In genomic region chr2:137082896-137083620, GRCm38 (mm10) we compare ENCODE assay signal across 16 mouse cellular contexts. TPM values are rescaled to one million over a fixed set of nuclear protein-coding genes. Genes with fewer than 3 reads are reported as not detected.
DNase-seq lines count a peak whose midpoint lies in the region; ATAC-seq and TF ChIP-seq lines count a peak whose summit lies in the region.
"Had no signal": no experiment of that assay in that cellular context is flagged by ENCODE, and none has a peak within 500 bp of the region (broad histone marks: within the 10 kb centered on the region; RNA-seq: fewer than 3 reads in every experiment).

No protein-coding gene starts in this region.

- WGBS in cerebellum, adult 2 months = 58% methylated on average over 24 of the region's 24 CpGs
- WGBS in neural tube, embryonic 15.5 days = 80% methylated on average over 24 of the region's 24 CpGs
- WGBS in heart, embryonic 11.5 days (ENCODE audit: insufficient replicate concordance) = 84% methylated on average over 24 of the region's 24 CpGs

- no peak overlapping the region for H3K9ac ChIP-seq in neural tube, embryonic 15.5 days (replicated peaks)
- no peak overlapping the region for H3K9ac ChIP-seq in heart, embryonic 11.5 days (ENCODE audit: low read depth, low read length)
- H3K9ac ChIP-seq: limb, embryonic 12.5 days; neural tube, embryonic 13.5 days had no signal

- no peak for ATAC-seq in cerebellum, adult (ENCODE audit: insufficient number of reproducible peaks, low FRiP score, low TSS enrichment)
- 0 out of 2 replicates have a peak, but pooled peaks have one; percentile 51 for ATAC-seq in neural tube, embryonic 15.5 days (ENCODE audit: low FRiP score)
- ATAC-seq in heart, embryonic 11.5 days (replicated peaks; ENCODE audit: insufficient number of reproducible peaks, low FRiP score, low TSS enrichment) = no peak

- no peak for TF ChIP-seq CTCF in cerebellum, adult 2 months (IDR thresholded peaks at IDR 0.05; ENCODE audit: borderline replicate concordance, insufficient read depth, low read depth, low read length)

- no peak overlapping the region for H3K27ac ChIP-seq in cerebellum, adult 2 months (ENCODE audit: insufficient read depth, low read length)
- H3K27ac ChIP-seq in neural tube, embryonic 15.5 days (replicated peaks) = no peak overlapping the region
- H3K27ac ChIP-seq in heart, embryonic 11.5 days (ENCODE audit: low read depth, low read length) = no peak overlapping the region
- H3K27ac ChIP-seq: limb, embryonic 12.5 days; neural tube, embryonic 13.5 days had no signal

- H3K4me1 ChIP-seq in cerebellum, adult 2 months (ENCODE audit: control insufficient read depth, insufficient read depth, low read length) = no peaks in the 10 kb centered on the region
- H3K4me1 ChIP-seq in neural tube, embryonic 15.5 days = peaks cover 14% of the 10 kb centered on the region
- peaks cover 15% of the 10 kb centered on the region for H3K4me1 ChIP-seq in heart, embryonic 11.5 days (ENCODE audit: control insufficient read depth, insufficient read depth, low read length)
- H3K4me1 ChIP-seq: megakaryocyte, embryonic 14.5 days had no signal

- no peak for DNase-seq in cerebellum, adult 2 months
- DNase-seq in neural tube, embryonic 10.5 days (ENCODE audit: extremely low spot score, low spot score) = no peak
- peak; percentile 26 to 31 for DNase-seq in layer of hippocampus, postnatal 36 days
- peak; percentile 31 for DNase-seq in right cerebral cortex, postnatal 14 days
- no peak for DNase-seq in adrenal gland, postnatal 10 days
- DNase-seq: adrenal gland, postnatal 14 days; cerebellum, adult 9-10 months; gastrocnemius, postnatal 36 days; heart, postnatal 36 days had no signal

- no peaks in the 10 kb centered on the region for H3K9me3 ChIP-seq in neural tube, embryonic 15.5 days (replicated peaks)
- H3K9me3 ChIP-seq in heart, embryonic 11.5 days (replicated peaks; ENCODE audit: control insufficient read depth, low read length) = no peaks in the 10 kb centered on the region
- H3K9me3 ChIP-seq: limb, embryonic 12.5 days; neural tube, embryonic 13.5 days had no signal

- no peak overlapping the region for H3K4me2 ChIP-seq in neural tube, embryonic 15.5 days
- no peak overlapping the region for H3K4me2 ChIP-seq in heart, embryonic 11.5 days
- H3K4me2 ChIP-seq: limb, embryonic 12.5 days; neural tube, embryonic 13.5 days had no signal

- no peak for TF ChIP-seq POLR2A in cerebellum, adult 2 months (IDR thresholded peaks at IDR 0.05; ENCODE audit: borderline replicate concordance, insufficient read depth, low read length)

- 0 out of 2 replicates have a peak, but pooled peaks cover 5% of the 10 kb centered on the region for H3K36me3 ChIP-seq in neural tube, embryonic 15.5 days
- H3K36me3 ChIP-seq in heart, embryonic 11.5 days (ENCODE audit: control insufficient read depth, insufficient read depth, low read length) = peaks cover 16% of the 10 kb centered on the region

- peak overlapping the region; percentile 2 for H3K4me3 ChIP-seq in cerebellum, adult 2 months (replicated peaks; ENCODE audit: insufficient read depth, low read depth, low read length)
- no peak overlapping the region for H3K4me3 ChIP-seq in neural tube, embryonic 15.5 days (replicated peaks)
- H3K4me3 ChIP-seq in heart, embryonic 11.5 days (ENCODE audit: low read depth, low read length) = no peak overlapping the region
- H3K4me3 ChIP-seq: erythroblast, embryonic 14.5 days; limb, embryonic 12.5 days; megakaryocyte, embryonic 14.5 days; neural tube, embryonic 13.5 days had no signal

- H3K27me3 ChIP-seq in cerebellum, adult 2 months (ENCODE audit: control insufficient read depth, insufficient read depth, low read length) = no peaks in the 10 kb centered on the region
- no peaks in the 10 kb centered on the region for H3K27me3 ChIP-seq in neural tube, embryonic 15.5 days (replicated peaks)
- H3K27me3 ChIP-seq in heart, embryonic 11.5 days (ENCODE audit: control insufficient read depth, insufficient read depth, low read length) = no peaks in the 10 kb centered on the region
- H3K27me3 ChIP-seq: megakaryocyte, embryonic 14.5 days; neural tube, embryonic 13.5 days had no signal

RNA-seq across cellular contexts. Expression of gene Jag1, which starts 33.4 kb away (rescaled TPM):
- polyA plus RNA-seq in cerebellum, adult 2 months (2012; rRNA removed) = 2.4 and 3.1 TPM in 2 replicates
- 7.5 and 9.3 TPM in 2 replicates for polyA plus RNA-seq in neural tube, embryonic 15.5 days (2015; fragmentation: Nextera tagmentation; extraction: Ambion mirVana)
- 10 to 100 TPM in 1 of 2 experiments, 1 to 10 TPM in 1; 9.5 to 12.3 TPM for total RNA-seq in layer of hippocampus, postnatal 36 days (2021)
- 17.2 and 21.7 TPM in 2 replicates for polyA plus RNA-seq in heart, embryonic 11.5 days (2014; fragmentation: Nextera tagmentation; extraction: Ambion mirVana)
- 10 to 100 TPM; 15.6 to 18.1 TPM for total RNA-seq in adrenal gland, postnatal 10 days (2021)
- polyA plus RNA-seq: erythroblast, embryonic 14.5 days had no signal

Comparison
In these comparisons a context has a peak if more than half of its experiments do, and no peak if none do; other contexts are left out.
1. DNase-seq: peak in layer of hippocampus, postnatal 36 days (2 of 2) and right cerebral cortex, postnatal 14 days (single experiment); none in cerebellum, adult 2 months (0 of 2), neural tube, embryonic 10.5 days (single experiment) and adrenal gland, postnatal 10 days (single experiment).